Mouse (Mus musculus): ENCODE results near the gene Mlycd. TPM values are rescaled to one million over a fixed set of nuclear protein-coding genes. Genes with fewer than 3 reads are reported as not detected.

The Mlycd gene
- polyA plus RNA-seq, 1 experiment: 22.1 TPM

DNA sequence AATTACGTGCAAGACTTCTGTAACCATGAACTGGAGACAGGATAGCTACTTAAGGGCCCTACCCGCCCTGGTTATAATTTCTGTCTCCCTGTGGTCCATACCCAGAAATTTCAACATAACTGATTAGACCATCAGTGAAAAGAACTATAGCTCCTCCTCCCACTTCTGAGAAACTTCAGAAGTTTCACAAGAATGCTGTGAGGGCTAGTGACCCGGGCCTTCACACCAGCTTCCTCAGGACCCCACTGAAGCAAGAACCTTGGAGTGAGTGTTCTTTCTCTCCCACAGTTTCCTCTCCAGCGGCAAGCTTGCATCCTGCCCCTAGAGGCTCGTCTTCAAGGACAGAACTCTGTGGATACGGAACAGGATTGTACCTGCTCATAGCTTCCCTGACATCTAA, 8.8 kb upstream of the Mlycd start:
- DNase-seq: no peak
- 76% methylated on average over 6 of the region's 6 CpGs for WGBS
- H3K36me3 ChIP-seq (ENCODE audit: control insufficient read depth, insufficient read depth, low read length): no peaks in the 10 kb centered on the region
- no peak overlapping the region for H3K27ac ChIP-seq (ENCODE audit: control insufficient read depth, insufficient read depth, low read length)
- H3K4me1 ChIP-seq (replicated peaks; ENCODE audit: control insufficient read depth, insufficient read depth, low read length): no peaks in the 10 kb centered on the region
- H3K27me3 ChIP-seq (ENCODE audit: control insufficient read depth, insufficient read depth, low read length): no peaks in the 10 kb centered on the region
- TF ChIP-seq CTCF (IDR thresholded peaks at IDR 0.05; ENCODE audit: borderline replicate concordance, control insufficient read depth, extremely low read depth, insufficient read depth, low read length, poor library complexity) (no peak), POLR2A (IDR thresholded peaks at IDR 0.05; ENCODE audit: control insufficient read depth, extremely low read depth, insufficient read depth, low read length, poor library complexity) (no peak)
- H3K4me3 ChIP-seq (ENCODE audit: control insufficient read depth, insufficient read depth, low read length): no peak overlapping the region

DNA sequence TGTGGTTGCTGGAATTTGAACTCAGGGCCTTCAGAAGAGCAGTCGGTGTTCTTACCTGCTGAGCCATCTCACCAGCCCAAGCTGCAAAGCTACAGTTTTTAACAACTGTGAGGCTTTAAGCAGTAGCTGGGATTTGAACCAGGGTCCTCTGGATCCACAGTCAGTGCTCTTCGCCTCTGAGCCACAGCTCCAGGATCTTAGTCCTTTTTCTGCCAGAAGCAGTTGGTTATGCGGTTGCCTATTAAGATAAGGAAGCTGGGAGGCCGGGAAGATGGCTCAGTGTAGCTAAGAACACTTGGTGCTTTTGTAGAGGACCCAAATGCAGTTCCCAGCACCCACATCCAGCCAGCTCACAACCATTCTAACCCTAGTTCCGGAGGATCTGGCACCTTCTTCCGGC, 7.7 kb upstream of the Mlycd start:
- TF ChIP-seq POLR2A (IDR thresholded peaks at IDR 0.05; ENCODE audit: control insufficient read depth, extremely low read depth, insufficient read depth, low read length, poor library complexity): no peak
- H3K4me1 ChIP-seq (replicated peaks; ENCODE audit: control insufficient read depth, insufficient read depth, low read length): no peaks in the 10 kb centered on the region
- H3K27me3 ChIP-seq (ENCODE audit: control insufficient read depth, insufficient read depth, low read length): no peaks in the 10 kb centered on the region
- H3K4me3 ChIP-seq (ENCODE audit: control insufficient read depth, insufficient read depth, low read length): no peak overlapping the region
- no peak overlapping the region for H3K27ac ChIP-seq (ENCODE audit: control insufficient read depth, insufficient read depth, low read length)
- no peak for DNase-seq
- WGBS: 87% methylated on average over 6 of the region's 6 CpGs
- H3K36me3 ChIP-seq (ENCODE audit: control insufficient read depth, insufficient read depth, low read length): no peaks in the 10 kb centered on the region

- Histone ChIP-seq H3K27me3 (ENCODE audit: control insufficient read depth, insufficient read depth, low read length) (no peaks in the 10 kb centered on the region), H3K27ac (ENCODE audit: control insufficient read depth, insufficient read depth, low read length) (no peak overlapping the region), H3K4me3 (ENCODE audit: control insufficient read depth, insufficient read depth, low read length) (peak overlapping the region; percentile 62), H3K36me3 (ENCODE audit: control insufficient read depth, insufficient read depth, low read length) (no peaks in the 10 kb centered on the region), H3K4me1 (replicated peaks; ENCODE audit: control insufficient read depth, insufficient read depth, low read length) (peaks cover 12% of the 10 kb centered on the region)
- no peak for TF ChIP-seq POLR2A (IDR thresholded peaks at IDR 0.05; ENCODE audit: control insufficient read depth, extremely low read depth, insufficient read depth, low read length, poor library complexity)
- WGBS: 80% methylated on average over 9 of the region's 9 CpGs
- no peak for DNase-seq
Observed at GRCm38 (mm10) chr8:119394097-119394496, 581 bp upstream of the Mlycd start.

DNA sequence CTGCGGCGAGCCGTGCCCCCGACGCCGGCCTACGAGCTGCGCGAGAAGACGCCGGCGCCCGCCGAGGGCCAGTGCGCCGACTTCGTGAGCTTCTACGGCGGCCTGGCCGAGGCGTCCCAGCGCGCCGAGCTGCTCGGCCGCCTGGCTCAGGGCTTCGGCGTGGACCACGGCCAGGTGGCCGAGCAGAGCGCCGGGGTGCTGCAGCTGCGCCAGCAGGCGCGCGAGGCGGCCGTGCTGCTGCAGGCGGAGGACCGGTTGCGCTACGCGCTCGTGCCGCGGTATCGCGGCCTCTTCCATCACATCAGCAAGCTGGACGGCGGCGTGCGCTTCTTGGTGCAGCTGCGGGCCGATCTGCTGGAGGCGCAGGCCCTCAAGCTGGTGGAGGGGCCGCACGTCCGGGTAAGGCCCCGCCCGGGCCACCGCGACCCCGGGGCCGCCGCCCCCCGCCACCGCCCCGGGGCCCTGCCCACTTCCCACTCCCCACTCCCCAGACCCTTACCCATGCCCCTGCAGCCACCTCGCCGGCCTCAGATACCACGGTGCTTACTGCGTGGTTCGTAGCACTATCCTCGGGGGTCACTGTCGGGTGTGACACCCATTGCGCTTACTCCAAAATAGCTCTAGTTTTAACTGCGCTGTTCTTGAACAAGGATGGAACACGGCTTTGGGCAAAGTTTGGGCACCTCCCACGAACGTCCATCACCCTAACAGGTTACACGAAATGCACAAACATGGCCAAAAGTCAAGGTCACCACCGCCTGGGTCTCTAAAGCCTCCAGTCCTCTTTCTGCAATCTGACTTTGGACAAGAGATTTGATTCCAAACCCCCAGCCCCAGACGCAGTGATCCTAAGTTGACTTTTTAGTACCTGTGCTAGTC, 633 bp downstream of the Mlycd start:
- no peak overlapping the region for H3K27ac ChIP-seq (ENCODE audit: control insufficient read depth, insufficient read depth, low read length)
- H3K36me3 ChIP-seq (ENCODE audit: control insufficient read depth, insufficient read depth, low read length): no peaks in the 10 kb centered on the region
- DNase-seq: no peak
- WGBS: 11% methylated on average over 82 of the region's 83 CpGs
- peaks cover 12% of the 10 kb centered on the region for H3K4me1 ChIP-seq (replicated peaks; ENCODE audit: control insufficient read depth, insufficient read depth, low read length)
- no peaks in the 10 kb centered on the region for H3K27me3 ChIP-seq (ENCODE audit: control insufficient read depth, insufficient read depth, low read length)
- H3K4me3 ChIP-seq (ENCODE audit: control insufficient read depth, insufficient read depth, low read length): peak overlapping the region; percentile 62
- TF ChIP-seq POLR2A (IDR thresholded peaks at IDR 0.05; ENCODE audit: control insufficient read depth, extremely low read depth, insufficient read depth, low read length, poor library complexity) (no peak), CTCF (IDR thresholded peaks at IDR 0.05; ENCODE audit: borderline replicate concordance, control insufficient read depth, extremely low read depth, insufficient read depth, low read length, poor library complexity) (peak; percentile 7; the same call in 1 of the 2 replicates)

DNA sequence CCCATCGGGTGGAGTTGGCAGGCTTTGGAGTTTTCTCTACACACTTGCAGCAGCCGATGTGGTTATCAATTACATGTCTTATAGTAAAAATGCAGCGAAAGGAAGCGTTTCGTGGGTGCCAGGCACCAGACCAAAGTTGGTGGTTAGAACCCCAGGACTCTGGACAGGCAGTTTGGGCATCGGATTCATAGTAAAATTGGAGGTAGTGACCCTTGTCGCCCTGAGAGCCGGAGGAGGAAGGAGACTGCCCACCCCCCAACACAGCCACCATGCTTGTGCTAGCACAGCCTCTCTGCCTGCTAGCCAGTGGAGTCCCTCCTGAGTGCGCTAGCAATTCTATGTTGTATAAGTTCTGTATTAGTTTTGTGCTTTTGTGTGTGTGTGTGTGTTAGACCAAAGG, 3.9 kb downstream of the Mlycd start:
- TF ChIP-seq CTCF (IDR thresholded peaks at IDR 0.05; ENCODE audit: borderline replicate concordance, control insufficient read depth, extremely low read depth, insufficient read depth, low read length, poor library complexity): no peak
- TF ChIP-seq POLR2A (IDR thresholded peaks at IDR 0.05; ENCODE audit: control insufficient read depth, extremely low read depth, insufficient read depth, low read length, poor library complexity): no peak
- no peak overlapping the region for H3K4me3 ChIP-seq (ENCODE audit: control insufficient read depth, insufficient read depth, low read length)
- DNase-seq: no peak

DNA sequence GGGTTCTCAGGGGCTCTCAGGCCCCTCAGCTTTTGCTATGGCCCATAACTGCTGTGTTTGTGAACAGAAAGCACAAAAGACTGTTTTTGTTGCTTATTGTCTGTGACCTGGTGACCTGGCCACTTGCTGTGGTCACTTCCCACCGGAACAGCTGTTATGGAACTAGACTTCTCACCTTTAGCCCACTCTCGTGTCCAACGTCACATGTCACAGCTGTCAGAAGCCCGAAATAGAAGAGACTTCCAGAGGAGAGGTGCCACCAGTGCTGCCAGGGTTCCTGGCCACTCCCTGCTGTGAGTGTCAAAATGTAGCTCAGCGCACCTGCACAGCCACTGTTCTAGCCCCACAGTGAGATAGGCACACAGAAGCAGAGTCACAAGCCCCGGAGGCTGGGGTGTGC, 4.6 kb downstream of the Mlycd start:
- no peaks in the 10 kb centered on the region for H3K27me3 ChIP-seq (ENCODE audit: control insufficient read depth, insufficient read depth, low read length)
- H3K36me3 ChIP-seq (ENCODE audit: control insufficient read depth, insufficient read depth, low read length): no peaks in the 10 kb centered on the region
- WGBS: 94% methylated on average over 6 of the region's 6 CpGs
- no peak for DNase-seq
- H3K27ac ChIP-seq (ENCODE audit: control insufficient read depth, insufficient read depth, low read length): no peak overlapping the region
- H3K4me3 ChIP-seq (ENCODE audit: control insufficient read depth, insufficient read depth, low read length): no peak overlapping the region
- TF ChIP-seq CTCF (IDR thresholded peaks at IDR 0.05; ENCODE audit: borderline replicate concordance, control insufficient read depth, extremely low read depth, insufficient read depth, low read length, poor library complexity): no peak
- no peak for TF ChIP-seq POLR2A (IDR thresholded peaks at IDR 0.05; ENCODE audit: control insufficient read depth, extremely low read depth, insufficient read depth, low read length, poor library complexity)
- peaks cover 7% of the 10 kb centered on the region for H3K4me1 ChIP-seq (replicated peaks; ENCODE audit: control insufficient read depth, insufficient read depth, low read length)

More for the DNA sequence above, 3.9 kb downstream of the Mlycd start:
- Histone ChIP-seq H3K36me3 (ENCODE audit: control insufficient read depth, insufficient read depth, low read length) (no peaks in the 10 kb centered on the region), H3K4me1 (replicated peaks; ENCODE audit: control insufficient read depth, insufficient read depth, low read length) (peaks cover 12% of the 10 kb centered on the region), H3K27me3 (ENCODE audit: control insufficient read depth, insufficient read depth, low read length) (no peaks in the 10 kb centered on the region), H3K27ac (ENCODE audit: control insufficient read depth, insufficient read depth, low read length) (no peak overlapping the region)
- 70% methylated on average over 9 of the region's 9 CpGs for WGBS

All from thymus, adult 2 months (tissue).